Mouse (Mus musculus): Measurements from ENCODE around the gene Dact2. TPM values are rescaled to one million over a fixed set of nuclear protein-coding genes. Genes with fewer than 3 reads are reported as not detected.

The Dact2 gene
- total and polyA plus RNA-seq, 3 experiments: not detected

DNA sequence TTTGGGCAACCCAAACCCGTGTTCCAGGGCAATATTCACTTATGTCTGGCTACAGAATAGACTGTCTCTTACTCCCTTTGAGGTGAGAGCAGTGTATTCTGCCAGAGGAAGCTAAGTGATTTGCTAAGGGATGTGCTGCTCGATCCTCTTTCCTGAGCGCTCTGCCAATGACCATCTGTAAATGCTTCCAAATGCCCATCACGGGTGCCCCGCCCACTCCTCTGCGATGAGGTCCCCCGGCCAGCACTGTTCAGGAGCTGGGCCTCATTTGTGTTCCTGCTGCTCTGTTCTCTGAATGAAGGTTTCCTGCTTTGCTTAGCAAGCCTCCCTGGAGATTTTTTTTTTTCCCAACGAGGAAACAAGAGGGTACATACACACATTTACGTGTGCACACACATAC lies 11.2 kb downstream of the Dact2 start:
- Histone ChIP-seq H3K9ac (ENCODE audit: insufficient read depth, low read depth) (no peak overlapping the region), H3K79me2 (replicated peaks; ENCODE audit: control insufficient read depth, extremely low read depth, insufficient read depth, poor library complexity, severe bottlenecking) (no peaks in the 10 kb centered on the region), H3K27ac (ENCODE audit: insufficient read depth, low read depth) (no peak overlapping the region), H3K4me3 (replicated peaks in 1 of 3; ENCODE audit: low read depth in 2 of 3, low read length in 2 of 3, poor library complexity in 1 of 3) (no peak overlapping the region), H3K36me3 (replicated peaks in 1 of 2; ENCODE audit: control insufficient read depth in 1 of 2, insufficient read depth in 1 of 2, low read length in 1 of 2) (no peaks in the 10 kb centered on the region), H3K4me1 (ENCODE audit: control insufficient read depth in 1 of 2, insufficient read depth in 2 of 2) (peaks cover 0 to 4% of the 10 kb centered on the region in 2 experiments; a peak in 1 of 4 replicates), H3K4me2 (ENCODE audit: insufficient read depth, low read depth, poor library complexity, severe bottlenecking) (no peak overlapping the region), H3K9me3 (replicated peaks; ENCODE audit: low read length) (no peaks in the 10 kb centered on the region), H3K27me3 (replicated peaks) (peaks cover 36% of the 10 kb centered on the region)
- dilution Hi-C loops (cut with MboI; ENCODE audit: extremely low pct_ligation_motif_present, extremely low pct_unique_long_range_greater_than_20kb, low sequenced_read_pairs): no loop called here
- in situ Hi-C loops (cut with MboI; ENCODE audit: low pct_ligation_motif_present, low pct_unique_long_range_greater_than_20kb, low sequenced_read_pairs): no loop called here
- no peak for DNase-seq (ENCODE audit: extremely low read depth)
- TF ChIP-seq RCOR1 (conservative IDR thresholded peaks at IDR 0.05; ENCODE audit: low read depth, low read length) (no peak), SIN3A (IDR thresholded peaks at IDR 0.05; ENCODE audit: low read length) (no peak), ZNF384 (IDR thresholded peaks at IDR 0.05; ENCODE audit: low read depth, low read length) (no peak), MAFK (IDR thresholded peaks at IDR 0.05; ENCODE audit: insufficient replicate concordance, low read length) (no peak), MAZ (IDR thresholded peaks at IDR 0.05; ENCODE audit: low read depth, low read length) (no peak), TCF12 (IDR thresholded peaks at IDR 0.05; ENCODE audit: low read depth, low read length) (no peak), MYC (IDR thresholded peaks at IDR 0.05; ENCODE audit: low read depth, low read length) (no peak), JUND (conservative IDR thresholded peaks at IDR 0.05; ENCODE audit: low read depth, low read length) (no peak), KAT2A (IDR thresholded peaks at IDR 0.05; ENCODE audit: insufficient replicate concordance, low read length) (no peak), CHD2 (IDR thresholded peaks at IDR 0.05; ENCODE audit: low read length) (no peak), MEF2A (IDR thresholded peaks at IDR 0.05; ENCODE audit: borderline replicate concordance, low read depth, low read length) (no peak), NRF1 (IDR thresholded peaks at IDR 0.05; ENCODE audit: low read depth, low read length) (no peak), CHD1 (IDR thresholded peaks at IDR 0.05; ENCODE audit: low read depth, low read length) (no peak), E2F4 (IDR thresholded peaks at IDR 0.05; ENCODE audit: insufficient replicate concordance, low read depth, low read length) (no peak)

DNA sequence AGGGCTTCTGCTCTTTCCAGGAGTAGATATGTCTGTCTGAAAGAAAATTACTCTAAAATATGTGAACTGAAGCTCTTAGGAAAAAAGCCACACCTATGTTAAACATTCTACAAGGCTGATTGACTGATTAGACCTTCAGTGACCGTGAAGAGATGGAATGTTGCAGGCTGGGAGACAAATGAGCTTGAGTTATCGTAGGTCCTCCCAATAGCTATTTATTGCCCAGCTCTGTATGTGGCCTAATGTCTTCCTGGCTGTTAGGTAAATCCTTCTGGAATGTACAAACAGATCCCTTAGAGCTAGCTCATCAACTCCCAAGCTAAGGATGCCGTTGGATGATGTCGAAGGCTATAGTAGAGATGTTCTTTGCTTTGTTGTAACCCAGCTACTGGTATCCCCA lies 11.7 kb downstream of the Dact2 start:
- in situ Hi-C loops (cut with MboI; ENCODE audit: low pct_ligation_motif_present, low pct_unique_long_range_greater_than_20kb, low sequenced_read_pairs) (no loop called here), dilution Hi-C loops (cut with MboI; ENCODE audit: extremely low pct_ligation_motif_present, extremely low pct_unique_long_range_greater_than_20kb, low sequenced_read_pairs) (no loop called here)
- Histone ChIP-seq H3K4me2 (ENCODE audit: insufficient read depth, low read depth, poor library complexity, severe bottlenecking) (no peak overlapping the region), H3K27me3 (replicated peaks) (peaks cover 40% of the 10 kb centered on the region), H3K9me3 (replicated peaks; ENCODE audit: low read length) (no peaks in the 10 kb centered on the region), H3K36me3 (replicated peaks in 1 of 2; ENCODE audit: control insufficient read depth in 1 of 2, insufficient read depth in 1 of 2, low read length in 1 of 2) (no peaks in the 10 kb centered on the region), H3K27ac (ENCODE audit: insufficient read depth, low read depth) (no peak overlapping the region), H3K4me3 (replicated peaks in 1 of 3; ENCODE audit: low read depth in 2 of 3, low read length in 2 of 3, poor library complexity in 1 of 3) (no peak overlapping the region), H3K79me2 (replicated peaks; ENCODE audit: control insufficient read depth, extremely low read depth, insufficient read depth, poor library complexity, severe bottlenecking) (no peaks in the 10 kb centered on the region), H3K4me1 (ENCODE audit: control insufficient read depth in 1 of 2, insufficient read depth in 2 of 2) (no peaks in the 10 kb centered on the region), H3K9ac (ENCODE audit: insufficient read depth, low read depth) (no peak overlapping the region)
- no peak for TF ChIP-seq ZNF384 (IDR thresholded peaks at IDR 0.05; ENCODE audit: low read depth, low read length)
- TF ChIP-seq POLR2AphosphoS2 (IDR thresholded peaks at IDR 0.05; ENCODE audit: low read depth, low read length): no peak
- no peak for TF ChIP-seq TBP (conservative IDR thresholded peaks at IDR 0.05; ENCODE audit: low read depth, low read length)
- no peak for TF ChIP-seq UBTF (IDR thresholded peaks at IDR 0.05; ENCODE audit: low read depth, low read length)
- no peak for TF ChIP-seq E2F4 (IDR thresholded peaks at IDR 0.05; ENCODE audit: insufficient replicate concordance, low read depth, low read length)
- TF ChIP-seq GABPA (IDR thresholded peaks at IDR 0.05; ENCODE audit: insufficient replicate concordance, low read depth, low read length): no peak
- no peak for TF ChIP-seq TCF12 (IDR thresholded peaks at IDR 0.05; ENCODE audit: low read depth, low read length)
- no peak for TF ChIP-seq MAZ (IDR thresholded peaks at IDR 0.05; ENCODE audit: low read depth, low read length)
- TF ChIP-seq USF2 (conservative IDR thresholded peaks at IDR 0.05; ENCODE audit: low read depth, low read length): no peak
- TF ChIP-seq MYC (IDR thresholded peaks at IDR 0.05; ENCODE audit: low read depth, low read length): no peak
- no peak for TF ChIP-seq MXI1 (IDR thresholded peaks at IDR 0.05; ENCODE audit: low read depth, low read length)
- TF ChIP-seq KAT2A (IDR thresholded peaks at IDR 0.05; ENCODE audit: insufficient replicate concordance, low read length): no peak
- no peak for TF ChIP-seq CHD1 (IDR thresholded peaks at IDR 0.05; ENCODE audit: low read depth, low read length)
- TF ChIP-seq ZKSCAN1 (IDR thresholded peaks at IDR 0.05; ENCODE audit: borderline replicate concordance, low read depth, low read length): no peak
- no peak for TF ChIP-seq NRF1 (IDR thresholded peaks at IDR 0.05; ENCODE audit: low read depth, low read length)
- TF ChIP-seq ZMIZ1 (IDR thresholded peaks at IDR 0.05; ENCODE audit: low read depth, low read length): no peak
- no peak for TF ChIP-seq HCFC1 (IDR thresholded peaks at IDR 0.05; ENCODE audit: low read depth, low read length)
- no peak for TF ChIP-seq ETS1 (conservative IDR thresholded peaks at IDR 0.05; ENCODE audit: low read depth, low read length)
- TF ChIP-seq MEF2A (IDR thresholded peaks at IDR 0.05; ENCODE audit: borderline replicate concordance, low read depth, low read length): no peak
- DNase-seq (ENCODE audit: extremely low read depth): no peak

All from CH12.LX (cell line).